Mouse (Mus musculus): ENCODE measurements at regions not wholly inside any gene's neighbourhood (a gene's known extent, or its start where the extent isn't known, plus 50 kb on each side); places are given as distances from the start of the nearest gene placed in this dataset.

DNA sequence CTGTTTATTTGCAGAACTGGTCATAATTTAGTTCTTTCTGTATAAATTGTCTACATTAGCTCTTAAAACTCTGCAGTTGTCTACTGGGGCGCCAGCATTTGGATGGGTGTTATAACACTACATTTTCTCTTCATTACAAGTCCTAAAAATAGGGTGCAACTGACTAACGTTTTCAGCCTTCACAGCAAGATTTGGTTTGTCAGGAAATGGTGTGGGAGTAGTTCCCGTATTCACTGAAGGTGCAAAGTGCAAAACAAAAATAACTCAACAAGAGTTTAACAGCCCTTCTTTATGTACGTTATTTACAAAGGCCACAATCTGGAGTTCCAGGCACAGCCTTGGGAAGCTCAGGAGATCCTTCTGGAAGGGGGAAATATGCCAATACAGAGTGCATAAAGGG, 642.7 kb downstream of the Car8 start:
- TF ChIP-seq CTCF (IDR thresholded peaks at IDR 0.05; ENCODE audit: borderline replicate concordance, insufficient read depth, low read length) (no peak), POLR2A (IDR thresholded peaks at IDR 0.05; ENCODE audit: low read depth, low read length) (no peak)
